Mouse (Mus musculus) heart, embryonic 13.5 days (tissue): ENCODE data around the gene Crybg1. TPM values are rescaled to one million over a fixed set of nuclear protein-coding genes. Genes with fewer than 3 reads are reported as not detected.
"Not testable (repeated sequence)": the region's sequence is repeated elsewhere in the genome, so short reads cannot be mapped to it uniquely, and the experiment has no call there.

Source experiments
- ATAC-seq: fragments of 200-750 bp; cut with Nextera tagmentation; 2 replicates; pipeline ENCODE4 v1.8.0; 2017; ENCODE audit warnings: moderate TSS enrichment; ENCODE audit not compliant: insufficient number of reproducible peaks, low FRiP score, low TSS enrichment; ENCODE audit errors: extremely low read depth
- H3K27ac ChIP-seq: fragments of 300-500 bp; sonication (generic); replicated peaks from 2 replicates; pipeline ENCODE4 v1.5.1; 2015; ENCODE audit warnings: moderate library complexity, mild to moderate bottlenecking, inconsistent platforms
- H3K27me3 ChIP-seq: fragments of 300-500 bp; sonication (generic); replicated peaks from 2 replicates; pipeline ENCODE4 v1.6.1; 2015; ENCODE audit warnings: mild to moderate bottlenecking, inconsistent platforms
- H3K36me3 ChIP-seq: fragments of 300-500 bp; sonication (generic); 2 replicates; pipeline ENCODE4 v1.6.1; 2015; ENCODE audit warnings: mild to moderate bottlenecking, inconsistent platforms
- H3K4me1 ChIP-seq: fragments of 300-500 bp; sonication (generic); 2 replicates; pipeline ENCODE4 v1.6.1; 2015; ENCODE audit warnings: inconsistent platforms
- H3K4me2 ChIP-seq: fragments of 300-500 bp; sonication (generic); 2 replicates; pipeline ENCODE4 v1.6.1; 2015; ENCODE audit warnings: inconsistent platforms, mild to moderate bottlenecking, moderate library complexity
- H3K4me3 ChIP-seq: fragments of 300-500 bp; sonication (generic); 2 replicates; pipeline ENCODE4 v1.5.1; 2015; ENCODE audit warnings: moderate library complexity, mild to moderate bottlenecking, inconsistent platforms
- H3K9ac ChIP-seq: fragments of 300-500 bp; sonication (generic); 2 replicates; pipeline ENCODE4 v1.6.1; 2015; ENCODE audit warnings: inconsistent platforms, mild to moderate bottlenecking, moderate library complexity
- H3K9me3 ChIP-seq: fragments of 300-500 bp; sonication (generic); 2 replicates; pipeline ENCODE4 v1.6.1; 2016; ENCODE audit warnings: inconsistent platforms
- WGBS: fragments of 180-500 bp; shearing (Covaris S2); methylation state at CpG from one replicate; pipeline ENCODE4 v1.1.7; 2015; ENCODE audit warnings: mixed read lengths; 5-methylcytosine and 5-hydroxymethylcytosine counted together
- polyA plus RNA-seq: library from polyadenylated mRNA; unstranded; fragments of >200 nt; fragmentation: Nextera tagmentation; extraction: Ambion mirVana; gene quantifications from 2 replicates; pipeline ENCODE4 v1.2.1, GENCODE M21; 2015

Crybg1 gene
- polyA plus RNA-seq, 1 experiment from 2014 or later, result 0.08 TPM

DNA sequence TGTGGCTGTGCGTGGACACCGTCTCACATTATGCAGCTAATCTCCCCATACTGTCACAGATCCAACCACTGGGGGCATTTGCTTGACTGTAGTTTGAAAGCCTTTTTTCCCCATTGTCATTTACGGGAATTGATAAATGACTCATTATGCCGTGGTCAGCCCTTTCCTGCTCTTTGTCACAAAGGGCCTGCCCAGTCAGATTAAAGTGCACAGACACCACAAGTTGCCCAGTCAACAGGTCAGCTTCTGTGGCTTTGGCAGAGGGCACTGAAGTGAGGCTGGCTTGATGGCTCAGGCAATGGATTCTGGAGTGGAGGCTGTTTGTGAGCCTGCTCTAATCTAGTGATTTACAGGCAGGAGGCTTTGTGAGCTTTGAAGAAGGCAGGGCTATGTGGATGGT, 204.9 kb downstream of the Crybg1 start:
- no peak overlapping the region for H3K4me2 ChIP-seq
- WGBS, result 48% methylated on average over 4 of the region's 4 CpGs
- H3K4me1 ChIP-seq, result peaks cover 27% of the 10 kb centered on the region
- no peak overlapping the region for H3K27ac ChIP-seq
- H3K9ac ChIP-seq, result no peak overlapping the region
- H3K36me3 ChIP-seq, result peaks cover 25% of the 10 kb centered on the region
- H3K9me3 ChIP-seq, result no peaks in the 10 kb centered on the region
- no peaks in the 10 kb centered on the region for H3K27me3 ChIP-seq
- no peak for ATAC-seq
- no peak overlapping the region for H3K4me3 ChIP-seq

DNA sequence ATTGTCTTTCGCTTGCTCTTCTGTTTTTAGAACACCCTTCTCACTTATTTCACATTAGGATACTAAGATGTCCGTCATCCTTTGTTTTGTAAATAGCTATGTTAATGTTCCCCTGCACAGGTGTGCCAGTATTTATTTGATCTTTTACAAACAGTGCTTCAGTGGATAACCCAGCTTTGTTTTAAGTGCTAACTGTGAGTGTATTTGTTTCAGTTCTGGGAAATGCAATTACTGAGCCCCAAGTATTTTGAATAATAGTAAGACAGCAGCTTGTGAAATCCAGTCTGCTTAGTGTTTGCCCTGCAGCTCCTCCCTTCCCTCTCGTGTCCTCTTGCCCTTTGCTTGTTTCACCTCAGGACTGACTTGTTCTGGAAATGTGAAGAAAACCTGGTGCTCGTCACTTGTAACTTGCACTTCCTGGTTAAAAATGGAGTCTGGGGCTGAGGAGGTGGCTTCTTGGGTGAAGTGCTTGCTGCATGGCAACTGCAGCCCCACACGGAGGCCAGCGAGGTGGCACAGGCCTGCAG, 209.5 kb downstream of the Crybg1 start:
- no peak for ATAC-seq
- no peak overlapping the region for H3K4me3 ChIP-seq
- H3K4me1 ChIP-seq, result peaks cover 15% of the 10 kb centered on the region
- H3K4me2 ChIP-seq, result no peak overlapping the region
- H3K9me3 ChIP-seq, result no peaks in the 10 kb centered on the region
- 72% methylated on average over 6 of the region's 6 CpGs for WGBS
- H3K27ac ChIP-seq, result no peak overlapping the region
- H3K27me3 ChIP-seq, result no peaks in the 10 kb centered on the region
- H3K36me3 ChIP-seq, result peaks cover 34% of the 10 kb centered on the region
- H3K9ac ChIP-seq, result no peak overlapping the region

DNA sequence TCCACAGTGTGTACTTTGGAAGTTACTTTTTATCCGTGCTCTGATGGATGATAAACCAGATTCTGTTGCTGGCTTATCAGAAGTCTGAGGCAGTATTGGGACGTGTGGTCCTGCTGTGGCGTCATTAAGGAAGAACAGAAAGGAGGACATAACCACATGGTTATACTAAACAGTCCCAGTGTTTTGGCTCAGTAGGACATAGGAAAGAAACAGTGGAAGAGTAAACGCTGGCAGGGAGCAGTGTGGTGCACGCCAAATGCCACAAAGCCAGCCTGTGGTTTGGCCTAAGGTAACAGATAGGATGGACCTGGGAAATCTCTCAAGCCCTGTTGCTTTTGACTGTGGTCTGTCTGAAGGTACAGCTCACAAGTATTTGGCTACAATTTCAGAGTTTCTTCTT, 220.1 kb downstream of the Crybg1 start:
- peaks cover 45% of the 10 kb centered on the region for H3K36me3 ChIP-seq
- H3K4me2 ChIP-seq, result no peak overlapping the region
- no peak overlapping the region for H3K9ac ChIP-seq
- peaks cover 8% of the 10 kb centered on the region; the same call in 1 of the 2 replicates for H3K4me1 ChIP-seq
- H3K4me3 ChIP-seq, result no peak overlapping the region
- 70% methylated on average over 5 of the region's 5 CpGs for WGBS
- ATAC-seq, result no peak
- no peak overlapping the region for H3K27ac ChIP-seq
- no peaks in the 10 kb centered on the region for H3K9me3 ChIP-seq
- no peaks in the 10 kb centered on the region for H3K27me3 ChIP-seq

DNA sequence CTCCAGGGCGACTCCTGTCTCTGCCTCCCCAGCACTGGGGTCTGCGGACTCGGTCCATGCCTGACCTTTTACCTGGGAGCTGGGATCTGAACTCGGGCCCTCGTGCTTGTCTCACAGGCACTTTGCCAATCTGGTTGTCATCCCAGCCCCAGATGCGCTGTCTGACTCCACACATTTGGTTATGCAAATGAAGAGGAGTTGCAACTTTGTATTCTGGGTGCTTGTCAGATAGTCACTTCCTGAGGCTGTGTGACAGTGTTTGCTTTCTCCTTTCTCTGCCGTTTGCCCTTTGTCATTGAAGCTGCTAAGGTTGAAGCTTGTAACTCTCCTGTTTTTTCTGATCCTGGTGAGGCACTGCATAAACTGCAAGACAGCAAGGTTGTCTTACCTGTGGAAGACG, 220.9 kb downstream of the Crybg1 start:
- Histone ChIP-seq H3K9ac (no peak overlapping the region), H3K4me1 (peaks cover 8% of the 10 kb centered on the region; the same call in 1 of the 2 replicates), H3K4me3 (no peak overlapping the region), H3K36me3 (peaks cover 47% of the 10 kb centered on the region), H3K27ac (no peak overlapping the region), H3K9me3 (no peaks in the 10 kb centered on the region), H3K27me3 (no peaks in the 10 kb centered on the region), H3K4me2 (no peak overlapping the region)
- WGBS, result 71% methylated on average over 8 of the region's 8 CpGs
- no peak for ATAC-seq

DNA sequence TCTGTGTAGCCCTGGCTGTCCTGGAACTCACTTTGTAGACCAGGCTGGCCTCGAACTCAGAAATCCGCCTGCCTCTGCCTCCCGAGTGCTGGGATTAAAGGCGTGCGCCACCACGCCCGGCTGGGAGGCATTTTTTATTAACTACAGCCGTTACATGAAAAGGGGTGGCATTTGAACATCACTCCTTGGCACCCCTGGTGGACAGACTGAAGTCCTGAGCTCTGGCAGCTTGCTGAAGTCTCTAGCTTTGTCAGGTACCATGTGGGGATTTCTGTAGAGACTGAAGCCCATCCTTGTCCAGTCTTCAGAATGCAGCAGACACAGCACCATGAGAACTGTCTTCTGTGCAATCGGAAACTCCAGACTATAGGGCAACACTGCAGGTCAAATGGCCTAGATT, 222.9 kb downstream of the Crybg1 start:
- H3K27me3 ChIP-seq, H3K27ac ChIP-seq, H3K9me3 ChIP-seq, H3K9ac ChIP-seq, H3K4me1 ChIP-seq, H3K4me3 ChIP-seq, ATAC-seq, H3K4me2 ChIP-seq: not testable (repeated sequence)
- H3K36me3 ChIP-seq, result peaks cover 39% of the 10 kb centered on the region
- WGBS, result 85% methylated on average over 9 of the region's 9 CpGs

DNA sequence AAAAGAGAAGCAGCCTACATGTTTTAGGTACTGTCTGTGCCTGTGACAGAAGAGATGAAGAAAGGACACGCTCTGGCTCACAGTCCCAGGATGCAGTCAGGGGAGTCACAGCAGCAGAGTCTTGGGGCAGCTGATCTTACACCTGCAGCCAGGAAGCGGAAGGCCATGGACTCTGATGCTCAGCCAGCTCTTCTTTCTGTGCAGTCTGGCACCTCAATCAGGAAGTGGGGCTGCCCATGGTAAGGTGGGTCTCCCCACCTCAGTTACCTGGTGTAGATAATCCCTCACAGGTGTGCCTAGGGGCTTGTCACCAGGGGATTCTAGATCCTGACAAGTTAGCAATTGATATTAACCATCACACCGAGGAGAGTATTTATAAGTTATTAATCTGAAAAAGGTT, 225.6 kb downstream of the Crybg1 start:
- WGBS, result 92% methylated on average over 3 of the region's 3 CpGs
- Histone ChIP-seq H3K4me2 (no peak overlapping the region), H3K36me3 (peaks cover 17% of the 10 kb centered on the region)

DNA sequence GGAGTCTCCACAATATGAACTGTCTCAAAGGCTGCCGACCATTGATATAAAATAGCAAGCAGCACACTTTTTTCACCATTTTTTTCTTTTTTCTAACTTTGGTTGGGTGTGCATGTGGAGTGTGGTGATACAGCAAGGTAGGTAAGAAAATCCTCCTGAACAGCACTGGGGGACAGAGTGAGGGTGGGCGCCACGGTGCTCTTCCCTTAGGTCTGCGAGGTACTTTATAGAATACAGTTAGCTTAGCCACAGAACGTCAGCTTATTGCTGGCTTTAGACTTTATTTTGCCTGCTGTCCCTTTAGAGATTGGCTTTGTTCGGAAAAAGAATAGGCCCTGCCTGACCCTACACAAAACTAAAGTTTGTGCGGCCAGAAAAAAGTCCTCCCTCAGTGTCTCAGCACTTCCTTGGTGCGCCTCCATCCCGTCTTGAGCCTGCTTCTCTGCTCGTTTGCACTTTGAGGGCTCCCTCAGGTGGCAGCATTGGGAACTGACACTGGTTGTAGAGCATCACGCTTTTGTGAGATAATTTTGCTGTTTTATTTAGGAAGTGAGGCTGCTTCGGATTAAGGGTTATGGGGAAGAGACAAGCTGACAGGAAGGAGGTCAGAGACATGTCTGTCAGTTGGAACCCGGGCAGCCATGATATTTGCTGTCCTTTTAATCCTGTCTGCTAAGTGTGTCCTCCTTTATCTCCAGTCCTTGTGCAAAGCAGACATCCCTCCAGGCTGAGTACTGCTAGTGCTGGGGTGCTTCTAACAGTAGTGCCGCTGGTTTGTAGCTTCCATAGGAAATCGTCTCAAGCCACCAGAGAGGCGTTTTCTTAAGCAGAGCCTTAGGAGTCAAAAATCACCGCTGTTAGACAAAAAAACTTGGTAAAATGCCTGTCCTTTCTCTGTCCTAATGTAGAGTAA, 229.7 kb downstream of the Crybg1 start:
- ATAC-seq, result no peak
- no peaks in the 10 kb centered on the region for H3K27me3 ChIP-seq
- H3K4me2 ChIP-seq, result no peak overlapping the region
- peaks cover 15% of the 10 kb centered on the region for H3K36me3 ChIP-seq
- no peak overlapping the region for H3K4me3 ChIP-seq
- H3K9ac ChIP-seq, result no peak overlapping the region
- no peaks in the 10 kb centered on the region for H3K9me3 ChIP-seq
- H3K4me1 ChIP-seq, result peaks cover 11% of the 10 kb centered on the region
- no peak overlapping the region for H3K27ac ChIP-seq
- 38% methylated on average over 17 of the region's 17 CpGs for WGBS

More for the DNA sequence above, 225.6 kb downstream of the Crybg1 start:
- Histone ChIP-seq H3K4me1 (peaks cover 8% of the 10 kb centered on the region; the same call in 1 of the 2 replicates), H3K27ac (no peak overlapping the region), H3K9me3 (no peaks in the 10 kb centered on the region), H3K4me3 (no peak overlapping the region), H3K27me3 (no peaks in the 10 kb centered on the region), H3K9ac (no peak overlapping the region)
- ATAC-seq, result no peak

DNA sequence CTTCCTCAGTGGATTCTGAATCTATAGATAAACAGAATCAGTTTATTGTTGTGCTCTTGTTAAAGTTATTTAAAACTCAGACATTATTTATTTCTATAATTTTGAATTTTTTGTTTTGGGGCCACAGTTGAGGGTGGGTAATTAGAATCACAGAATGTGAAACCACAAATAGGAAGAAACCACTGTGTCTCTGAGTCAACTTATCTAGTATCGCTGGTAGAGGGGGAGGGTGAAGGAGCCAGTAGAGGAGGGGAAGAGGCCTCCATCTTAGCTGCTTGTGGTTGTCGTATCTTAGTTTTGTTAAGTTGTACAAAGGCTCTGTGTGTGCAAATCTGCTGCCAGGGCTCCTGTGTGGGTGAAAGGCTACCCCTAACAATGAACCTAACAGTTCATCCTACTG, 231.9 kb downstream of the Crybg1 start:
- peaks cover 10% of the 10 kb centered on the region for H3K36me3 ChIP-seq
- H3K27ac ChIP-seq, result no peak overlapping the region
- peaks cover 11% of the 10 kb centered on the region for H3K4me1 ChIP-seq
- H3K27me3 ChIP-seq, result no peaks in the 10 kb centered on the region
- ATAC-seq, result no peak
- 81% methylated on average over 2 of the region's 2 CpGs for WGBS
- no peak overlapping the region for H3K4me3 ChIP-seq
- no peaks in the 10 kb centered on the region for H3K9me3 ChIP-seq
- no peak overlapping the region for H3K9ac ChIP-seq
- no peak overlapping the region for H3K4me2 ChIP-seq

DNA sequence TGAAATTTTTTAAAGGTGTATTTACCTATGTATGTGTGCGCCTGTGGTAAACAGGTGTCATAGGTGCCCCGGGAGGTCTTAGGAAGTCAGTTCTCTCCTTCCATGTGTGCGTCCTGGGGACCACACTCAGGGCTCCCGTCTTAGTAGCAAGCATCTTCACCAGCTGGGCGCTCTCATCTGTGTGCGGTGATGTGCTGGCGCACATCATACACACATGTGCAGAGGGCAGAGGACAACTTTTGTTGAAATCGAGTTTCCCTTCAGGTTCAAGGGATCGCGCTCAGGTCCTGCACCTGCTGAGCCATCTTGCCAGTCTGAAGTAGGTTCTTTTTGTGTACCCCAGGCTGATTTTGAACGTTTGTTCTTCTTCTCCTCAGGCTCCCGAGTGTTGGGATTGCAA, 232.5 kb downstream of the Crybg1 start:
- H3K4me1 ChIP-seq, result peaks cover 11% of the 10 kb centered on the region
- no peaks in the 10 kb centered on the region for H3K27me3 ChIP-seq
- H3K36me3 ChIP-seq, result peaks cover 6% of the 10 kb centered on the region
- H3K27ac ChIP-seq, result no peak overlapping the region
- ATAC-seq, result no peak
- H3K9ac ChIP-seq, result no peak overlapping the region
- 81% methylated on average over 12 of the region's 12 CpGs for WGBS
- H3K9me3 ChIP-seq, result no peaks in the 10 kb centered on the region
- H3K4me2 ChIP-seq, result no peak overlapping the region
- no peak overlapping the region for H3K4me3 ChIP-seq

DNA sequence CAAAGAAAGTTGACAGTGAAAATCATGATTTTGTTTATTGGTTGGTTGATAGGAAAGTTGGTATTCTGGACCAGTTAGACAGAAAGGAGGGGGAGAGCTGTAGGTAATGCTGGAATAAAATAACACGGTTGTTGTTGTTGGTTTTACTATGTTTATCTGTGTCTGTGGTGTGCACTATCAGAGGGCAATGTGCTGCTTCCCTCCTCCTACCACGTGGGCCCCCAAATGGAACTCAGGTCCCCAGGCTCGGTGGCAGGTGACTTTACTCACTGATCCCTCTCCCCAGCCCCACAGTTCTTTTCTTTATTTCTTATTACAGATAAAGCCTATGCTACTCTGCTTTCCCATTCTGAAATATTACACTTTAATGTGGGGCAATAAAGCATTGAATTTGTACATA, 236.4 kb downstream of the Crybg1 start:
- Histone ChIP-seq H3K4me3 (no peak overlapping the region), H3K27me3 (no peaks in the 10 kb centered on the region), H3K4me1 (peaks cover 6% of the 10 kb centered on the region), H3K9ac (no peak overlapping the region), H3K9me3 (no peaks in the 10 kb centered on the region), H3K27ac (no peak overlapping the region), H3K4me2 (no peak overlapping the region), H3K36me3 (peaks cover 17% of the 10 kb centered on the region)
- WGBS, result 77% methylated on average over 3 of the region's 3 CpGs
- no peak for ATAC-seq

DNA sequence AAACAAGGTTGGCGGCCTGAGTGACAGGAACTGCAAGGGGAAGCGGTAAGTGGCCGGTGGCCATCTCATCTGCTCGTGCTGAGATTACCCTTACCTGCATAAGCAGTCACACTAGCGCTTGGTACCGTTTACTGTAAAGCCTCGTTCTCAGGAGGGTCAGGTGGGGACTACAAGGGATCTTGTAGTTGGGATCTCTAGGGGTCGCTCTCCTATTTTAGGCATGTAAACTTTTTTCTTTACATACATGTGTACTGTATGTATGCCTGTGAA, 237.8 kb downstream of the Crybg1 start:
- no peaks in the 10 kb centered on the region for H3K27me3 ChIP-seq
- peaks cover 17% of the 10 kb centered on the region for H3K36me3 ChIP-seq
- no peak overlapping the region for H3K4me3 ChIP-seq
- no peak overlapping the region for H3K4me2 ChIP-seq
- H3K27ac ChIP-seq, result no peak overlapping the region
- ATAC-seq, result no peak
- H3K9me3 ChIP-seq, result no peaks in the 10 kb centered on the region
- no peak overlapping the region for H3K9ac ChIP-seq
- no peaks in the 10 kb centered on the region for H3K4me1 ChIP-seq
- 86% methylated on average over 8 of the region's 8 CpGs for WGBS
